Mouse (Mus musculus): Measurements from ENCODE around the gene Wwp2. TPM values are rescaled to one million over a fixed set of nuclear protein-coding genes. Genes with fewer than 3 reads are reported as not detected.
A peak's percentile ranks its signal among the peaks of the same experiment; 100 is the strongest.

Wwp2 gene
- total RNA-seq, 2 experiments from 2014 or later: 33.1 to 35.6 TPM

DNA sequence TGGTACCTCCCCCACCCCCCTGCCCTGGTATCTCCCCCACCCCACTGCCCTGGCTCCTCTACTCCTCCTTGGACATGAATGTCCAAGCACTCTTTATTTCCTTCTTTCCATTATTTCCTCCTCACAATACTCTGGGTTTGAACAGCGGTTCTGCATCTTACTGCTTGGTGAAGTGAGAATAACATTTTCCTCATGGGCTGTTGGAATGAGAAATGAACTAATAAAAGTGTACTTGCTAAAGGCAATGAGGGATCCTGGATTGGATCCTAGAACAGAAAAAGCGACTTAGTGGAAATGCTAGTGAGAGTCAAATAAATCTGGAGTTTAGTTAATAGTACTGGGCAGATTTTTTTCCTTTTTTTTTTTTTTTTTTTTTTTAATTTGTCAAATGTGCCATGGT lies 77.1 kb downstream of the Wwp2 start:
- no peak for DNase-seq

DNA sequence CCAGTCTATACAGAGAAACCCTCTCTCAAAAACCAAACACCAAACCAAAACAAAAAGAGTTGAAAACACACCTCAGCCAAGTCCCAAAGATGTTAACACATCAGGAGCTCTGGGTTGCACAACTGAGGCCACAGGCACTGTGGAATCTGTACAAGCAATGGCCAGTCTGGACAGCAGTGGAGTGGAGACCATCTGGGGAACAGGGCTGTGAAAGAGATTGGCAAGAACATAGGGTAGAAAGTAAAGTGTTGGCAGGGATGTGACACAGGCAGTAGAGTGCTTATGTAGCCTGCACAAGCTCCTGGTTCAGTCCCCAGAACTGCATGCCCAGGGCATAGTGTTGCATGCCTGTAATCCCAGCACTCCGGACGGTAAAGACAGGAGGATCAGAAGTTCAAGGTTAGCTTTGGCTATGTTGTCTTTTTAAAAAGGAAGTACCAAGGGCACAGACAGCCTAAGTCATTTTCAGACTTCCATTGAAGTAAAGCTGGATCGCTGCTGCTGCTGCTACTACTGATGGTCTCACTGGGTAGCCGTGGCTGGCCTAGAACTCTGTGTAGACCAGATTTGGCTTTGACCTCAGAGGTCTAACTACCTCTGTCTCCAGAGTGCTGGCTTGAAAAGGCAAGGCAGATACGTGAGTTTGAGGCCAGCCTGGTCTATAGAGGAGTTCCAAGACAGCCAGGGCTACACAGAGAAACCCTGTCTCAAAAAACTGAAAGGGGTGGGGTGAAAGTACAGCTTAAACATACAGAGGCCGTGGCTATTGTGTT lies 79.0 kb downstream of the Wwp2 start:
- no peak for DNase-seq

DNA sequence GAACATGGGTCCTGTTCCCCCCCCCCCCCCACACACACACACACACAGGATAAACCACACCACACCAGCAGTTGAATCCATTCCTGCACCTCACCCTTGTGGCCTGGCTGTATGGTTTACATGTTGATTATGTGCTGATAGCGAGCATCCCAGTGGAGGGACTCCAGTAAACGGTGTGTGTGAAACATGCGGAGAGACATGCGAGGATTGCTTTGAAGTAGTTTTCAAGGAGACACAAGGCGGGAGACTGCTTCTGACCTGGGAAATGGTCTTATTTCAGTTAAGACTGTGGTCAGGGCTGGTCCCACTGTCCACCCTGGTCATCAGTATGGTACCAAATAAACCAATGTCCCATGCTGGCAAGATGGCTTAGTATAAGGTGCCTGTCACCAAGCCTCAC lies 82.6 kb downstream of the Wwp2 start:
- no peak for DNase-seq

DNA sequence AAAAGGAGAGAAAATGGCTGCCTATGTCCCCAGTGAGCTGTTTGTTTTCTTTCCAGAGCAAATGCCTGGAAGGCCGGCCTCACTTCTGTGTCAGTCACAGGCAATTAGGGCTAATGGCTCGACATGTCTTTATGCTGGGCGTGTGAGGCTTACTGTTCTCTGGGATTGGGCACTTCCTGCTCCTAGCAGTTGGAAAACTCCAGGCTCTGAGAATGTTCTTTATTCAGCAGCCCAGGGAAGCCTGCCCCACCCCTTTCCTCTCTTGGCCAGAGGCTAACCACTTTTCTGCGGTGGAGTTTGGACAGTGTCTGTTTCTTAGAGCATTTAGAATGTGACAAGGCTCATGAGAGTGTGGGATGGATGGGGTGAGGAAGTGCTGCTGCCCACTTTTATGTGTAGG lies 83.7 kb downstream of the Wwp2 start:
- DNase-seq: peak; percentile 48

DNA sequence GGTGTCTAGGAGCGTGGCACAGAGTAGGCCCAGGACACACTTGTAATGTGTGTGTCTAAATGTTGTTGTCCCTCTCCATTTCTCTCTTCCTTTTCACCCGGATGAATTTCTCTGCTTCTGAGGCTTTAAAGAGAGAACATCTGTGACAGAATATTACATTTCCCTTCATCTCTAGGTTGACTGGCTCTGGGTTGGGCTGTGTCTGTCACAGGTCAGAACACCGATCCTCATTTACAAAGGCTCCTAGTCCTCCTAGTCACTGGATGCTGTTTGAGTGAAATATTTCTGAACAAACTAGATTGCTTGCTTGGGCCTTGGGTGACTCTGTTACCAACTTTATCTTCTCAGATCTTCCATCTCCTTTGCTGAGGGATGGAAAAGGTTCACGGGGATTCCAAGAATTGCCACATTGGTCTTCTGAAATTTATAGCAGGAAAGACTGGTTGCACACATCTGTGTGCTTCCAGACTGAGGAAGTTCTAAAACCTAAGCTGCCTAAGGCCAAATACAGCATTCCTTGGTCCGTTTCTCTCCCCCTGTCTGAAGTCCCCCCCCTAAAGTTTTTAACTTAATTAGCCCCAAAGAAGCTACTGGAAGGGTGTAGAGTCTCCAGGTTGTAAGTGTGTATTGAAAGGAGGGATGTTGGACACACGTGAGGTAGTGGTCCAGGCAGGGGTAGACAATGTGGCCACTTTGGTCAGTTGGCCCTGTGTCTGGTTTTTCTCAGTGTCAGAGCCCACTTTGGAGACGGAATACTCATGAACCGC lies 85.8 kb downstream of the Wwp2 start:
- no peak for DNase-seq

DNA sequence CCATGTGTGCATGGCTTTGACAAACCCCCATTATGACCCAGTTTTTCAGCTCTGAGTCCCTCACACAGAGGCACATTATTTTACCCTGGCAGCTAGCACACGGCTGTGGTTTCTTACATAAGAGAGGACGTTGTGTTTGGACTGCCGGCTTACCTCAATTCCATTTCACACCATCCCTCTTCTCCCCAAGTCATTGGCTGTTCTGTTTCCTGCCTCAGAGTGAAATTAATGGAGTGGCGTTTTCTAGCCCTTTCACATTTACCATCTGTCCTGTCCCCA lies 86.3 kb downstream of the Wwp2 start:
- DNase-seq: no peak

DNA sequence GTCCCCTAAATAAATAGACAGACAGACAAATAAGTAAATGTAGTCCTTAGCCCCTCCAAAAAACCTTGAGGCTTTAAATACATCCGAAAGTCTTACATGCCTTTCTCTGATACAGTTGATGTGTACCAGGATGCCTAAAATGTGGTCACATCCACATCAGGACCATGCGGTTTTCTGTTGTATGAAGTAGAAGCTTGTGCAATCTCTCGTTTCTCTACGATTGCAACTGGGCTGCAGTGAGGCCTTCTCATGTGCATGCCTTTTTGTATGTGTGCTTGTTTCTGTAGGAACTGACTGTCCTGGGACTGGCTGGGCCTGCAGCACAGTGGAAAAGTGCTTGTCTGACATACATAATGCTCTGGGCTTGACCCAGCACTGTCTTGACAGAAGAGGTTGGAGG lies 88.4 kb downstream of the Wwp2 start:
- no peak for DNase-seq

DNA sequence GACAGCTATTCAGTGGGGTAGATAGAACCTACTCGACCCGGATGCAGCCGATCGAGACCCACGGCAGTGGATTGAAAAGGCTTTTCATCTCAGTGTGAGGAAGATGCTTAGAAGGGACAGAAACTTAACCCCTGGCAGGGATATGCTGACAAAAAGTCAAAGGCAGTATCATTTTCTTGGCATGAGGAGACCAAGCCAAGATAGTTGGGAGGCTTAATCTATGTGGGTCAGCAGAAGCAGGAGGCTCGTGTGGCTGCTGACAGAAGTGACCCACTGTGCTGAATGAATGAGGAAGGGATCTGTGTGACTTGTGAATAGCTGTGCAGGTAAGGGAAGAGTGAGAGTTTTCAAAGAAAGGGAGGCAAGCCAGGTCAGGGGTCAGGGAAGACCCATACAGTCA lies 92.6 kb downstream of the Wwp2 start:
- DNase-seq: no peak

DNA sequence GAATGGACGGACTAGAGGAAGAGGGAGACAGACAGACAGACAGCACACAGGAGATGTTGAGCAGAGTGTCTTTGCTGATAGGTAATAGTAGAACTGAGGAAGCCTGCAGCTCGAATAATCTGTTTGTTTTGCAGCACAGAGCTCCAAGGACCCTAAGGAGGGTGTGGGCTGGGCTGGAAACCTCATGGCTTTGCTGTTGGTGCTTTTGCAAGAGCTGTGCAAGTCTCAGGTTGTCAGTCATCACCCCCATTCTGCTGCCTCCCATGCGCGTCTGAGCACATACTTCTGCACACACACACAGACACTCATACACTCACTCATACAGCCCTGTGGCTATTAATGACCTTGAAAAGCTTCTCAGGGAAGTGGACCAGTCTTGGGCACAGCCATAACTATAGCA lies 101.3 kb downstream of the Wwp2 start:
- DNase-seq: no peak

DNA sequence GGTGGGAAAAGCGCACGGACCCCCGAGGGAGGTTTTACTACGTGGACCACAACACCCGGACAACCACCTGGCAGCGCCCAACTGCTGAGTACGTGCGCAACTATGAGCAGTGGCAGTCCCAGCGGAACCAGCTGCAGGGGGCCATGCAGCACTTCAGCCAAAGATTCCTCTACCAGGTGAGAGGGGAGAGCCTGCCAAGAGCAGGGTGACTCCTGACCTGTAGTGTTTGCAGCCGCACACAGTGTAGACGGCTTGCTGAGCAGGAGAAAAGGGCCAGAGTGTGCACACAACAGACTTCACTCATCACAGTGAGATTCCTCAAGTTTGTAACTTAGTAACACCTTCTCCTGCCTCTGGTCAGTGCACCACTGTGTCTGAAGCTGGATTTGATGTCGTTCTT lies 104.5 kb downstream of the Wwp2 start:
- DNase-seq: no peak

DNA sequence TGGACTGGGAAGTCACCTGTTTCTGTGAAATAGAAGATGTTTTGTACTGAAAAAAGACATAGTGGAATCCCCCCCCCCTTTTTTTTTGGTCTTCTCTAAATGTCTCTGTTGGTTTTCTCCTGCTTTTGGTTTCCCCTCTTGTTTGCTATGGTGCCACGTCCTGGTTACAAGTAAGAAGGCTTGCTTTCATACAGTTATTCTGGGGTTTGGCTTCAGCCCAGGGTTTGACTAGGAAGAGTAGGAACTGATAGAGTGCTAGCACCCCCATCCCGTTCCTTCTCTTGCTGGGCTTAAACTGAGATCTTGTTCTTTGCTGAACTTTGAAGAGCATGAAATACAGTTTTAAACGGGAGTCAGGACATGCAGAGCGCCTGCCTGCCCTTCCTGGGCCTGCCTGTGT lies 105.2 kb downstream of the Wwp2 start:
- no peak for DNase-seq

DNA sequence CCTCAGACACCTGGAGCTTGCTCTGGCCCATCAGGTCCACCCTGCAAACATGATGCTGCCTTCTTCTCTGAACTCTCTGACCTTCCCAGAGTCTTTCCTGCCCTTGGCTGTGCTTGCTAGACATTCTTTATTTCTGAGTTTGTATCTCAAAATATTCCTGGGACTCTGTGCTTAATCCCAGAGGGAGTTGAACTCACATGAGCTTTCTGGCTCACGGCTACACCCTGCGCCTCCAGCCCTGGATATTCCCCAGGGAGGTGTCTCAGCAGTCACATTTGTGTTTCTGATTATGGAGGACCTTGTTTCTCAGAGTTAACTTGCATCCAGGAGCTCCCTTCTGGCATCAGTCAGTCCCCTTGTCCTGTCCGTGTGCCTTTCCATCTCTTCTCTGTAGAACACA lies 106.0 kb downstream of the Wwp2 start:
- DNase-seq: no peak

DNA sequence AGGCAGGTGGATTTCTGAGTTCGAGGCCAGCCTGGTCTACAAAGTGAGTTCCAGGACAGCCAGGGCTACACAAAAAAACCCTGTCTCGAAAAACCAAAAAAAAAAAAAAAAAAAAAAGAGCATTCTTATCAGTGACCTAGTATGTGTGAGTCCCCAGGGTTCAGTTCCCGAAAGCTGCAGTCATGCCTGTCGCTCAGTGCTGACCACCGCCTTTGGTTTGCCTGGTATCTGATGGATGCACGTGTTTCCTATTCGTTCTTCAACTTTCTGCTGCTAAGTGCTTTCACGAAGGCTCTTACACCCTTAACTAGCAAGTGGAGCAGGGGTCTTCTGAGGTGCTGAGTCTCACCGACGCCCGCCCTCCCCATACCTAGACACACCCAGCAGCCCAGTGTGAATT lies 107.5 kb downstream of the Wwp2 start:
- DNase-seq: no peak

DNA sequence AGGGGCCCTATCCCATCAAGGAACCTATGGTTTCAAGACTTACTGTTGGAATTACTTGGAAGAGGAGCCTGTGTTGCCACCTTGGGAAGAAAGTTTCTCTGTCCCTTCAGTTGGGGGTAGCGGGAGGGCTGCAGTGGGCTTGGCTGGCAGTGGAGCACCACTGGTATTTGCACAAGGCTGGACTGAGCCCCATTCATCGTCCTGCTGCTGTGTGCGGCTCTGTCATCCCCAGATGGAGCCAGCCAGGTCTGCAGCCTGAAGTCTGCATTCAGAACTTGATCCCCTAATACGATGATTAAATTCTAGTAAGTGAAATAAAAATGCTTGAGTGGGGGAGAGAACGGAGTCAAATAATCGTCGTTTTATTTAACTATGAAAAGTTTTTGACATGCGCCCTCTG lies 108.0 kb downstream of the Wwp2 start:
- DNase-seq: no peak

DNA sequence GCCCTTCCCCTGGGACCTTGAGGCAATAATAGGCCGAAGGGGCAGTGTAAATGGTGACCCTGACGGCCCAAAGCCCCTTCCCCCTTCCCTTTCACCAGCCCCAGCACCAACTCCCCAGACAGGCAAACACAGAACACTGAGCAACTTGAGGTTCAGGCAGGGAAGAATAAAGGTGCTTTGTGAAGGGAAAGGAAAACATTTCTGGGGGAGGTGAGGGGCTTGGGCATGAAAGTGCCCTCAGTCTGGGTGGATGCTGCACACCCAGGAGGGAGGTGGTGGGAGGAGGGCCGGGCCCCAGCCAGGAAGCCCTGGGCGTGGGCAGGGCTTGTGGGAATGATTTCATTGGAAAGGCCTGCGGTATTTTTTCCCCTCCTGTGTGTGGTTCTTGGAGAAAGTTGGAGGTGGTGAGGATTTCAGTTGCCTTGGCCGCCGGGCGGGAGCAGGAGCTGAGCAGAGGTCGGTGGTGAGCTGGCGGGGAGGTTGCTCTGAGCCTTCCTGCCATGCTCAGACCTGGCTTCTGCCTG lies 108.5 kb downstream of the Wwp2 start:
- DNase-seq: peak; percentile 60

DNA sequence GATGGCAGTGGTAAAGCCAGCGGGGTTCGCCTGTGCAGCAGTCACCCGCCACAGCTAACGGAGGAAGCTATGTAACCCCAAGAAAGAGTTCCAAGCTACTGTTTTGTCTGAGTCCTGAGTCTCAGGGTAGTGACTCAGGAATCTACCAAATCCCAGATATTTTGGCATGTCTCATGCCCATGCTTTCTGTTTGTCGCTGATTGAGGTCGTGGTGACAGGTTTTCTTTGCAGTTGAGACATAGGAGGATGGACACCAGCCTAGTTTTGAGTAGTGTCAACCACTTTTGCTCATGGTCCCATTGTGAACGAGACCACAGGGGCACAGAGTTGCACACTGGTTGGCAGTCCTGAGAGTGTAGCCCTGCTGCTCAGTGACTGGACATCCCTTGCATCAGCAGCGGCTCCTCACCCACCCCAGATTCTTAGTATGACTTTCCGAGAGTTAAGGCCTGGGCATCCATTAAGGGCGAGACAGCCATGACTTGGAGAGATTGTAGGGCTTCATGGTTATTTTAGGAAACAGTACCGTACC lies 109.5 kb downstream of the Wwp2 start:
- DNase-seq: no peak

DNA sequence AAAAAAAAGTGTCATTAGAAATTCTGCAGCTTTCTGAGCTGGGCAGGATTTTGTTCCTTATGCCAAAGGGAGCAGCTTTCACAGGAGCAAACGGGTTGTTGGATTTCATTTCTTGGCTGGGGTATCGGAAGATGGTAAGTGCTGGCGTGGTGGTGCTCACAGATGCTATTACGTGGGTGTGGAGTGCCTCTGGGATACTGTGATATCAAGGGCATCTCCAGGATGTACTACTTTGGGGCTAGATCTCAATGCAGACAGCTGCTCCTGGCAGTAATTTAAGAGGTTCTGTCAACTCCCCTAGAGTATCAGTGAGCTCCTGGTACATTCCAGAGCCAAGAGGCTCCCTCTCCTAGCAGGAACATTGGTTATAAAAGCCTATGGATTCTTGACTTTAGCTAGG lies 110.0 kb downstream of the Wwp2 start:
- no peak for DNase-seq

DNA sequence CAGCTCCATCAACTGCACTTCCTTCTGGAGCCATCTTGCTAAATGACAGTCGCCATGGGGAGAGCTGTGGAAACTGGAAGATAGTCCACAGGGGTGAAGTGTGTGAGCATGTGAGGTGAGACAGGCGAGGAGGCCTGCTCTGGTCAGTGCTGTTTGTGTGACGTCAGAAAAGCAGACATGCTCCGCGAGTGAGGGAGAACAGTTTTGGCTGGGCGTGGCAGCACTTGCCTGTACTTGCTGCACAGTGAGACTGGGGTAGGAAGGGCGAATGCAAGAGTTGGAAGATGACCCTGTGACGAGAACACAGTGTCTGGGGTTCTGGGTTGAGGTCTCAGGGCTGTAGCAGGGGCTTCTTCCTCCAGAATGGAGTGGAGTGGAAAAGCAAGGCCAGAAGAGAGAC lies 110.7 kb downstream of the Wwp2 start:
- no peak for DNase-seq

DNA sequence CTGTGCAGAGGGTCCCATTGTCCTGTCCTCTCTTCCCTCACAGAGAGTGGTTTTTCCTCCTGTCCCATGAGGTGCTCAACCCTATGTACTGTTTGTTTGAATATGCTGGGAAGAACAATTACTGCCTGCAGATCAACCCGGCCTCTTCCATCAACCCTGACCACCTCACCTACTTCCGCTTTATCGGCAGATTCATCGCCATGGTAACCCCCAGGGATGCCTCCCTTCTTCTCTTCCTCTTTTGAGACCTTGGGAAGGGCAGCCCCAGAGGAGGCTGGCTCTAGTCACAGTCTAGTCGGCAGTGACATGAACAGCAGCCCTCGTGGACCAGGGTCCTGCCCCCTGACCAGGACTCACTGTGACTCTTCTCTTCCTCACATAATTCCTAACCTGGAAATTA lies 116.1 kb downstream of the Wwp2 start:
- no peak for DNase-seq

DNA sequence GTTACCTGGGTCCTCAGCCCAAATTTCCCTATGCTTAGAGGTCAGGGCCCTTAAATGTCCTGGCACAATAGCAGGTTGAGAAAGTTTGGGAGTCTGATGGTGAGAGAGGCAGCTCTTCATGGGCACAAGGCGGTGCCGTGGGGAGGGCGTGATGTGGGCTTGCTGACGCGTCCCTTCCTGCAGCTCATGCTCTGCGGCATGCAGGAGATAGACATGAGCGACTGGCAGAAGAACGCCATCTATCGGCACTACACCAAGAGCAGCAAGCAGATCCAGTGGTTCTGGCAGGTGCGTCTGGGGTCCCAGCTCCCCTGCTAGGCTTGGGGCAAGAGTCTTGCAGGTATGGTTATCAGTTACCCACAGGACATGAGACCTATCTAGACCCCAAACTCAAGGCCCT lies 119.1 kb downstream of the Wwp2 start:
- no peak for DNase-seq

DNA sequence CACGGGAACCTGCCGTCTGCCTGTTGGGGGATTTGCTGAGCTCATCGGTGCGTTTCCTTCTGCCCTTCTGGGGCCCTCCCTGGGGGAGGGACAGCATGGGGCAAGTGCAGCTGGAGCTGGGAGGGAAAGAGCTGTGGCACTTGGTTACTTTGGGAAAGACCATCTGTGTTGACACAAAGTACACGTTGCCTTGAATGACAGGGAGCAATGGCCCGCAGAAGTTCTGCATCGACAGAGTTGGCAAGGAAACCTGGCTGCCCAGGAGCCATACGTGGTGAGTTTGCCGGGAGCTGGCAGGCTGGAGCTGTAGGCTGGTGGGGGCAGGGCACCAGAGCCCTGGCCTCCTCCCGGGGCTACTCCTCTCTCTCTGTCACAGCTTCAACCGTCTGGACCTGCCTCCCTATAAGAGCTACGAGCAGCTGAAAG lies 120.4 kb downstream of the Wwp2 start:
- DNase-seq: no peak

DNA sequence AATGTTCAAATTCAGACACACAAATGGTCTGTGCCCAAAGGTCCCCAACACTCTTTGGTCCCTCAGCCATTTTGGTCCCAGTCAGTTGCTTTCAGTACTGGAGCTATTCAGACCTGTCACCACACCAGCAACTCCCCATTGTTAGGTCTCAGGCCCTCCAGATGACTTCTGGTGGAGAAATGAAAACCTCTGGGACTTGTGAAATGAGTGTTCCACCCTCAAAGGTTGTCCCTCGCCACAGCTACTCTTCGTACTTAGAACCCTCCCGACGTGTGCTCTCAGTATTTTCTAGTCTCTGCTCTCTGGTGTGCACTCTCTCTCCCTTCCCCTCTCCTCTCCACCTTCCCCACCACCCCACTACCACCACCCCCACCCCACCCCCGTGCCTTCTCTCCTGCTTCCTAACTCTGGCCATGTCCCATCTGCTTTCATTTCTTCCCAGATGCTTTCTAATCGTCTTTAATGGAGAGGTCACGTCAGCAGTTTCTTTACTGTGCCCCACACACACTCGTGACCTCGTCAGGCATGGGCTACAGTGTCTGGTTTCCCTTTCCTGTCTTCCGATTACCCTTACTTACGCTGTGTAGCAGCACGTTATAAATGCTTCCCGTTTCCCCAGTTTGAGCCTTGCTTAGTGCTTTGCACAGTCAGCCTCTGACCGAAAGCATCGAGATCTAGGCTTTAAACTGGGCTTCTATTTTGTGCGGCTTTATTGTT lies 124.8 kb downstream of the Wwp2 start:
- DNase-seq: no peak

DNA sequence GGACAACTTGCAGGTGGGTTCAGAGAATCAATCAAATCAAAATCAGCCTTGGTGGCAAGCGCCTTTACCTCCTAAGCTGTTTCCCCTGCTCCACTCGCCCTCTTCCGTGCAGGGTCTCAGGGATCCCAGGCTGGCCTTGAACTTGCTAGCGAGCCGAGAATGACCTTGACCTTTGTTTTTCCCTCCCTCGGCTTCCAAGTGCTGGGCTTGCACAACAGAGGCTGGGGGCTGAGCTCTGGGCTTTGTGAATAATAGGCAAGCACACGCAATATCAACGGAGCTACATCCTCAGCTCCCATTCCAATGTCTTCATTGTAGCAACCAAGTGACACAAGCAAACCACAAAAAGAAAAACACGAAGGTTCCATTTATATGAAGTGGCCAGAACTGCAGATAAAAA lies 126.0 kb downstream of the Wwp2 start:
- no peak for DNase-seq

All from heart, postnatal 4 days (tissue).